Mouse (Mus musculus): ENCODE measurements around the gene Ipo4. TPM values are rescaled to one million over a fixed set of nuclear protein-coding genes. Genes with fewer than 3 reads are reported as not detected.

Ipo4 gene
- polyA plus RNA-seq (2016; fragmentation: Nextera tagmentation; extraction: Ambion mirVana): 118 and 126 TPM in 2 replicates

- Histone ChIP-seq H3K9me3 (no peaks in the 10 kb centered on the region), H3K4me3 (peak within 1 kb of the TSS; percentile 70), H3K27me3 (replicated peaks; ENCODE audit: low read depth, poor library complexity, severe bottlenecking) (no peaks in the 10 kb centered on the region), H3K36me3 (replicated peaks) (peaks cover 85% of the 10 kb centered on the region), H3K27ac (replicated peaks) (peak within 1 kb of the TSS; percentile 83), H3K4me1 (peaks cover 18% of the 10 kb centered on the region)
- peak; percentile 94 for DNase-seq (ENCODE audit: low spot score)
- WGBS: 2% methylated on average over 33 of the region's 33 CpGs
Measured at GRCm38 (mm10) chr14:55635523-55636007, at the start of gene Ipo4. TSS of gene Ipo4 (minus strand) at chr14:55635957.

DNA sequence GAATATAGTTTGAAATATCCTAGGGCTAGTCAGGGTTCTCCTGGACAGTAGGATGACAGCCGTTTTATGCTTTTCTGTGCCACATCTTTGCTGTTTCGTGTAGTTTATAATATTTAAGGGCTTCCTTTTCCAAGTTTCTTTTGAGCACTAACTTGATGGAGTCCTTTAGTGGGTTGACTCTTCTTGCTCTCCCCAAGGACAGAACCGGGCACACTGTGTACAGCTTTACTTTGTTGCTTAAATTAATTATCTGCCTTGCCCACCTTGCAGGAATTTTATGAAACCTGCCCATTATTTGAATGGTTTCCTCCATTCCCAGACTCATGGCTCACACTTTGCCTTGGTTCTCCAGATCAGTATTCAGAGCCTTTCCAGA is 46.3 kb upstream of the Ipo4 start:
- H3K27me3 ChIP-seq (replicated peaks; ENCODE audit: low read depth, poor library complexity, severe bottlenecking): no peaks in the 10 kb centered on the region

GRCm38 (mm10) chr14:55681160-55682117 is 45.7 kb upstream of the Ipo4 start, which contains the start of gene Tinf2:
TSS of gene Tinf2 (minus strand) at chr14:55681820.
- Histone ChIP-seq H3K9me3 (no peaks in the 10 kb centered on the region), H3K36me3 (replicated peaks) (peaks cover 42% of the 10 kb centered on the region), H3K27me3 (replicated peaks; ENCODE audit: low read depth, poor library complexity, severe bottlenecking) (no peaks in the 10 kb centered on the region), H3K27ac (replicated peaks) (peak within 1 kb of the TSS; percentile 92), H3K4me1 (peaks cover 17% of the 10 kb centered on the region), H3K4me3 (peak within 1 kb of the TSS; percentile 85)
- DNase-seq (ENCODE audit: low spot score): peak; percentile 97
- under 1% methylated on average over 66 of the region's 66 CpGs for WGBS

More for the DNA sequence above, 46.3 kb upstream of the Ipo4 start:
- H3K4me3 ChIP-seq: peak overlapping the region; percentile 85
- no peaks in the 10 kb centered on the region for H3K9me3 ChIP-seq
- H3K4me1 ChIP-seq: peaks cover 17% of the 10 kb centered on the region
- DNase-seq (ENCODE audit: low spot score): no peak
- WGBS: 19% methylated on average over 3 of the region's 3 CpGs
- H3K36me3 ChIP-seq (replicated peaks): peaks cover 35% of the 10 kb centered on the region
- 0 out of 2 replicates have a peak overlapping the region, but pooled peaks have one; percentile 92 for H3K27ac ChIP-seq (replicated peaks)

DNA sequence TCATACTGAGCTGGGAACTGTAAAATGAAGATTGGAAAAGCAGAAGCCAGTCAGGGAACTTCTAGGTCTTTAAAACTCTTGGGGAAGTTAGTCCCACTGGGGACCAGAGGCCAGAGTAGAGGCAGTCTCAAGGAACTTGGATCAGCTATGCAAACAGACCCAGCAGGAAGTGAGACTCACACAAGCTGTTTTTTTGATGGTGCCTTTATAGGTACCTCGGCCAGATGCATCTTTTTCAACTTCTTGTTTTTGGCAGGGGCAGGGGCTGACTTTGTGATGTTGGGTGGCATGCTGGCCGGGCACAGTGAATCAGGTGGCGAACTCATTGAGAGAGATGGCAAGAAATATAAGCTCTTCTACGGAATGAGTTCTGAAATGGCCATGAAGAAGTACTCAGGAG is 41.9 kb upstream of the Ipo4 start:
- Histone ChIP-seq H3K4me1 (peaks cover 22% of the 10 kb centered on the region), H3K27me3 (replicated peaks; ENCODE audit: low read depth, poor library complexity, severe bottlenecking) (no peaks in the 10 kb centered on the region), H3K4me3 (no peak overlapping the region), H3K9me3 (no peaks in the 10 kb centered on the region), H3K36me3 (replicated peaks) (peaks cover 61% of the 10 kb centered on the region), H3K27ac (replicated peaks) (no peak overlapping the region)
- WGBS: 86% methylated on average over 4 of the region's 4 CpGs
- DNase-seq (ENCODE audit: low spot score): no peak

DNA sequence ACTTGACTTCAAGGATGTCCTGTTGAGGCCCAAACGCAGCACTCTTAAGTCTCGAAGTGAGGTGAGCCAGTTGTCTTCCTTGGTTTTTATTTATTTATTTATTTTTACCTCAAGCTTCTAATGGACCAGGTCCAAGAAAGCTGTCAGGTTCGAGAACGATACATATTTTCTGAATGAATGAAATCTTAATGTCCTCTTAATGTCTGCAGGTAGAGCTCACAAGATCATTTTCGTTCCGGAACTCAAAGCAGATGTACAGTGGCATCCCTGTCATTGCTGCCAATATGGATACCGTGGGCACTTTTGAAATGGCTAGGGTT is 36.9 kb upstream of the Ipo4 start:
- Histone ChIP-seq H3K27ac (replicated peaks) (peak overlapping the region; percentile 97; the same call in 1 of the 2 replicates), H3K4me1 (peaks cover 20% of the 10 kb centered on the region)
- 81% methylated on average over 7 of the region's 7 CpGs for WGBS

DNA sequence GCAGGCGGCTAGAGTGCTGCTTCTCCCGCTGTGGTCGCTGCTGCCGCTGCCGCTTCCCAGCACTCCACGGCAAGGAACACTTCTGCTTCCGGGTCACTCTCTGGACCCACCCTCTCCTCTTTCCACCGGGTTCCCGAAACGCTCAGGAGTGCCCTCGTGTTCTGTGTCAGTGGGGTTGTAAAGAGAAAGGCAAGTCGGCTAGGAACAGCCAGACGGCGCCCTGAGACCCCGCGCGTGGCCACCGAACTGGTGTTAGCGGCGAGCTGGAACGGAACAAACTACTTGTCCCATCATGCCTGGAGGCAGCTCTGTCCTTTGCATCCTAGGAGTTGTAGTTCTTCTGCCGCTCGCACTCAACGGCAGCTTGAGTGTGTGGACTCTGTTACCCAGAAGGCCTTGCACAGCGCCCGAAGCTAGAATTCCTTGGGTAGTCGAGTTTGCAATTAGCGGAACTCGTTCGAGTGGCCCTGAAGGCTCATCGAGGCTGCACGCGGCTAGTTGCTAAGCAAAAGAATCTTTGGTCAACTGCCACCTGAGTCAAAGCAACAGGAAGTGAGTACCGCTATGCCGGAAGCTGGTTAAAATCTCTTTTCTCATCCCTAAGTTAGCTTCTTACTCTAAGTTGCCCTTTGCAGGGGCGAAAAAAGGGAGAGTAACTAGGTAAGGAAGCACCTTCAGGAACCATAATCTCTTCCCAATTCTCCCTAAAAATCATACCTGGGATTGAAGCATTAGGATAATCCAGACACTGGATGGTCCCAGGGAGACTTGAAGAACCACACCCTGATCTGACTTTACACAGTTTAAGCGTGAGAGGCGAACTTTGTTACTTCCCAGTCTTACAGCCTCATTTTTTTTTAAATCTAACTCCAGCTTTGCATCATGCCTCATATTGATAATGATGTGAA is 36.3 kb upstream of the Ipo4 start, which contains the start of the genes Gmpr2 and Nedd8:
Gmpr2 (plus strand) TSS at position 109 of the 908 bp plus-strand sequence.
Nedd8 (minus strand) TSS at position 292 of the 908 bp plus-strand sequence.
- peaks cover 20% of the 10 kb centered on the region for H3K4me1 ChIP-seq
- WGBS: 1% methylated on average over 38 of the region's 38 CpGs
- H3K27ac ChIP-seq (replicated peaks): peak within 1 kb of the TSS; percentile 97
- DNase-seq (ENCODE audit: low spot score): peak; percentile 90
- H3K36me3 ChIP-seq (replicated peaks): peaks cover 41% of the 10 kb centered on the region
- no peaks in the 10 kb centered on the region for H3K9me3 ChIP-seq
- peak within 1 kb of the TSS; percentile 92 for H3K4me3 ChIP-seq
- no peaks in the 10 kb centered on the region for H3K27me3 ChIP-seq (replicated peaks; ENCODE audit: low read depth, poor library complexity, severe bottlenecking)

More for the DNA sequence above, 36.9 kb upstream of the Ipo4 start:
- peaks cover 47% of the 10 kb centered on the region for H3K36me3 ChIP-seq (replicated peaks)
- no peaks in the 10 kb centered on the region for H3K27me3 ChIP-seq (replicated peaks; ENCODE audit: low read depth, poor library complexity, severe bottlenecking)
- H3K4me3 ChIP-seq: peak overlapping the region; percentile 92
- DNase-seq (ENCODE audit: low spot score): no peak
- H3K9me3 ChIP-seq: no peaks in the 10 kb centered on the region

DNA sequence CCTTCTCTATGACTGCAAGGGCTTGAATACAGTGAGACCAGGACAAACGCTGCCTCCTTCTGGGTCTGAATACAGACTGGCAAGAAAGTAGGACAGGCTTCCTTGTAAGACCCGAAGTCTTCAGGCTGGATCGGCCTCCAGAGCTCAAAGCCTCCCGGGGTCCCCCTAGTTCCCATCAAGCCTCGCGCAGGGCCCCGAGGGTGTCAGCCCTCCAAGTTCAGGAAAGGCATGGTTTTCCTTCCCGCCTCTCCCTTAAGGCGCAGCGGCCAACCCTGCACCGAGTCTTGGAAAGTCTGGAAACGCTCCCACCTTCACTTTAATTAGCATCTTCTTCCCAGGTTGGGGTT is 35.7 kb upstream of the Ipo4 start:
- H3K36me3 ChIP-seq (replicated peaks): peaks cover 41% of the 10 kb centered on the region

DNA sequence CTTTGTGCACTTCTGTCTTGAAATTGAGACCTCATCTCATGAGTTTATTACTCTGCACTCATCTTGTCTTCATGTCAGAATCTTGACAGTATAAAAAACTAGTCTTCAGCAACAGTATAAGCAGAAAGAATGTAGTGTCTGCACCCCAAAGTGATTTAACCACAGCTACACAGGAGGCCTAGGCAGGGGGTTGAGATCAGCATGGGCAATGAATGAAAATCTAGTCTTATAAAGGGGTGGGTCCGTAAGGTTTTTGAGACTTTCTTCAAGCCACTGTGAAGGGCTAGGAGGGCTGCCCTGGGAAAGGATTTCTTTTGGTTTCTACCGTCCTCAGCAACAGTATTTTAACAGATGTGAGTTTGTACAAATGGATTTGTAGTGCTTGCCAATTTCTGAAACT is 24.9 kb upstream of the Ipo4 start:
- no peak for DNase-seq (ENCODE audit: low spot score)
- Histone ChIP-seq H3K4me1 (peaks cover 12% of the 10 kb centered on the region), H3K27me3 (replicated peaks; ENCODE audit: low read depth, poor library complexity, severe bottlenecking) (no peaks in the 10 kb centered on the region), H3K4me3 (peak overlapping the region; percentile 83), H3K9me3 (no peaks in the 10 kb centered on the region), H3K36me3 (replicated peaks) (peaks cover 59% of the 10 kb centered on the region), H3K27ac (replicated peaks) (peak overlapping the region; percentile 83; the same call in 1 of the 2 replicates)
- WGBS: 45% methylated on average over 2 of the region's 2 CpGs

More for the DNA sequence above, 35.7 kb upstream of the Ipo4 start:
- no peak for DNase-seq (ENCODE audit: low spot score)
- Histone ChIP-seq H3K4me3 (peak overlapping the region; percentile 92), H3K27ac (replicated peaks) (peak overlapping the region; percentile 97), H3K9me3 (no peaks in the 10 kb centered on the region), H3K4me1 (peaks cover 20% of the 10 kb centered on the region), H3K27me3 (replicated peaks; ENCODE audit: low read depth, poor library complexity, severe bottlenecking) (no peaks in the 10 kb centered on the region)
- under 1% methylated on average over 12 of the region's 12 CpGs for WGBS

- peak within 1 kb of the TSS; percentile 83 for H3K4me3 ChIP-seq
- peaks cover 12% of the 10 kb centered on the region for H3K4me1 ChIP-seq
- peak; percentile 85 for DNase-seq (ENCODE audit: low spot score)
- H3K27me3 ChIP-seq (replicated peaks; ENCODE audit: low read depth, poor library complexity, severe bottlenecking): no peaks in the 10 kb centered on the region
- peaks cover 57% of the 10 kb centered on the region for H3K36me3 ChIP-seq (replicated peaks)
- under 1% methylated on average over 39 of the region's 39 CpGs for WGBS
- H3K9me3 ChIP-seq: no peaks in the 10 kb centered on the region
- peak within 1 kb of the TSS; percentile 83 for H3K27ac ChIP-seq (replicated peaks)
Measured at GRCm38 (mm10) chr14:55659960-55660573, 24.3 kb upstream of the Ipo4 start, which contains the start of gene Mdp1. TSS of gene Mdp1 (minus strand) at chr14:55660508.

DNA sequence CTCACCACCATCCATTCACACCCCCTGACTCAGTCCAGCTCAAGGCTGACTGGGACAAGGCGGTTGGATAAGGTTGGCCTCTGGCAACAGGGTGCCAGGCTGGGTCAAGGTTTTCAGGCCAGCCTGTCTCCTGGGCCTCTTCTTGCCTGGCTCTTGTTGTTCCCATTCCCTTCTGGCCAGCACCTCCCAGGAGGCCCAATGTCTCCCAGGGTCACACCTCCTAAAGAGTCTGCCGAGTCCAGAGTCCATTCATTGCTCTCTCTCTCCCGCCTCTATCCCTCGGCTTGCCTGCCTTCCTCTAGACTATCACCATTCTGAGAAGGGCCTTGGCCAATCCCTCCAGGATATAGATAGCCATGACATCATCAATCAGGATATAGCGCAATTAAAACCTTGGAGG is 22.3 kb upstream of the Ipo4 start:
- H3K4me1 ChIP-seq: peaks cover 12% of the 10 kb centered on the region
- no peak for DNase-seq (ENCODE audit: low spot score)
- H3K36me3 ChIP-seq (replicated peaks): peaks cover 44% of the 10 kb centered on the region
- WGBS: 93% methylated on average over 5 of the region's 5 CpGs
- H3K4me3 ChIP-seq: no peak overlapping the region
- no peak overlapping the region for H3K27ac ChIP-seq (replicated peaks)
- H3K9me3 ChIP-seq: no peaks in the 10 kb centered on the region
- no peaks in the 10 kb centered on the region for H3K27me3 ChIP-seq (replicated peaks; ENCODE audit: low read depth, poor library complexity, severe bottlenecking)

- peaks cover 33% of the 10 kb centered on the region for H3K36me3 ChIP-seq (replicated peaks)
- 90% methylated on average over 3 of the region's 3 CpGs for WGBS
- no peak overlapping the region for H3K4me3 ChIP-seq
- peaks cover 15% of the 10 kb centered on the region for H3K4me1 ChIP-seq
- no peak for DNase-seq (ENCODE audit: low spot score)
- H3K9me3 ChIP-seq: no peaks in the 10 kb centered on the region
- no peak overlapping the region for H3K27ac ChIP-seq (replicated peaks)
- no peaks in the 10 kb centered on the region for H3K27me3 ChIP-seq (replicated peaks; ENCODE audit: low read depth, poor library complexity, severe bottlenecking)
Measured at GRCm38 (mm10) chr14:55656935-55657334, 21.2 kb upstream of the Ipo4 start.

All from embryonic facial prominence, embryonic 10.5 days (tissue).